Mouse (Mus musculus): Measurements from ENCODE around the gene Sgip1.

- TF ChIP-seq E2F4 (IDR thresholded peaks at IDR 0.05; ENCODE audit: insufficient read depth), result no peak
- no peak for TF ChIP-seq REST (IDR thresholded peaks at IDR 0.05; ENCODE audit: insufficient read depth, insufficient read length)
- no peak for TF ChIP-seq USF1 (IDR thresholded peaks at IDR 0.05; ENCODE audit: low read depth)
- TF ChIP-seq MAX (IDR thresholded peaks at IDR 0.05; ENCODE audit: low read depth), result no peak
- no peak for TF ChIP-seq POLR2A (IDR thresholded peaks at IDR 0.05; ENCODE audit: insufficient read length, low read depth)
- no peak for TF ChIP-seq TCF3 (IDR thresholded peaks at IDR 0.05; ENCODE audit: insufficient read length, low read depth)
- no peak for TF ChIP-seq POLR2AphosphoS2 (IDR thresholded peaks at IDR 0.05; ENCODE audit: insufficient read length, low read depth)
- no peak for TF ChIP-seq MYOG (IDR thresholded peaks at IDR 0.05; ENCODE audit: control insufficient read depth in 1 of 3, insufficient read depth in 1 of 3, insufficient read length in 2 of 3, low read depth in 2 of 3)
- no peak for TF ChIP-seq MYOD1 (IDR thresholded peaks at IDR 0.05; ENCODE audit: control insufficient read depth in 1 of 3, insufficient read length in 2 of 3, low read depth in 2 of 3)
- TF ChIP-seq TCF12 (IDR thresholded peaks at IDR 0.05; ENCODE audit: insufficient read depth, poor library complexity, severe bottlenecking), result no peak
- TF ChIP-seq SRF (IDR thresholded peaks at IDR 0.05; ENCODE audit: control insufficient read depth, insufficient read length, low read depth), result no peak
These were observed 43.1 kb upstream of the Sgip1 start for GRCm38 (mm10) chr4:102697966-102698365.

Measured in myocyte (in vitro differentiated cells).